Comparison of ENCODE assay signal across 29 mouse cellular contexts in genomic region chr7:117377138-117377537, GRCm38 (mm10).
"Had no signal": no experiment of that assay in that cellular context is flagged by ENCODE, and none has a peak within 500 bp of the region (broad histone marks: within the 10 kb centered on the region; RNA-seq: fewer than 3 reads in every experiment).

No protein-coding gene starts in this region.

- H3K27me3 ChIP-seq: heart, embryonic 13.5 days; hindbrain, embryonic 15.5 days had no signal

- H3K4me3 ChIP-seq: heart, embryonic 12.5 days; heart, embryonic 13.5 days; heart, embryonic 15.5 days; hindbrain, embryonic 10.5 days; hindbrain, embryonic 12.5 days; hindbrain, embryonic 13.5 days; hindbrain, embryonic 15.5 days; intestine, embryonic 15.5 days; kidney, embryonic 15.5 days; layer of hippocampus, adult 2 months; left cerebral cortex, adult 2 months had no signal

- H3K36me3 ChIP-seq: heart, embryonic 12.5 days; heart, embryonic 13.5 days; heart, embryonic 15.5 days; hindbrain, embryonic 10.5 days; hindbrain, embryonic 12.5 days; hindbrain, embryonic 13.5 days; hindbrain, embryonic 15.5 days; intestine, embryonic 15.5 days; kidney, embryonic 15.5 days had no signal

- DNase-seq: heart, postnatal 10 days; heart, postnatal 14 days; heart, postnatal 36 days; kidney, adult 11 months; kidney, adult 18-20 months; kidney, adult 2 months; kidney, adult 8-10 months; kidney, adult 9 months; kidney, postnatal 10 days; kidney, postnatal 14 days; kidney, postnatal 25 days; kidney, postnatal 36 days; kidney, postnatal 4 days; layer of hippocampus, adult 9-11 months; layer of hippocampus, postnatal 36 days had no signal

- H3K27ac ChIP-seq: heart, embryonic 13.5 days; heart, embryonic 15.5 days; hindbrain, embryonic 10.5 days; hindbrain, embryonic 12.5 days; hindbrain, embryonic 13.5 days; hindbrain, embryonic 14.5 days; hindbrain, embryonic 15.5 days; hindbrain, postnatal 0 days; intestine, embryonic 15.5 days; kidney, embryonic 15.5 days; kidney, postnatal 0 days; layer of hippocampus, adult 2 months; left cerebral cortex, adult 2 months had no signal

- H3K9me3 ChIP-seq: heart, embryonic 12.5 days; heart, embryonic 13.5 days; heart, embryonic 15.5 days; hindbrain, embryonic 10.5 days; hindbrain, embryonic 12.5 days; hindbrain, embryonic 13.5 days; hindbrain, embryonic 15.5 days; intestine, embryonic 15.5 days; kidney, embryonic 15.5 days had no signal

- H3K9ac ChIP-seq: heart, embryonic 12.5 days; heart, embryonic 13.5 days; heart, embryonic 15.5 days; hindbrain, embryonic 12.5 days; hindbrain, embryonic 13.5 days; hindbrain, embryonic 14.5 days; hindbrain, embryonic 15.5 days; intestine, embryonic 15.5 days; kidney, embryonic 15.5 days had no signal
